Mouse (Mus musculus) heart, adult 8-10 months (tissue): ENCODE results near the gene Cfap46. TPM values are rescaled to one million over a fixed set of nuclear protein-coding genes. Genes with fewer than 3 reads are reported as not detected.
"Not testable (repeated sequence)": the region's sequence is repeated elsewhere in the genome, so short reads cannot be mapped to it uniquely, and the experiment has no call there.

Experiments used
- DNase-seq: peaks from one replicate; pipeline ENCODE4 v3.0.0; 2022; ENCODE audit warnings: low spot score
- total RNA-seq, 4 experiments: library from RNA; stranded (reverse); gene quantifications; 2 replicates each; pipeline ENCODE4 v1.2.4; 2022

Gene Cfap46
- total RNA-seq, 4 experiments from 2014 or later, result 0.13 to 0.16 (median 0.16) TPM; not detected in 1

DNA sequence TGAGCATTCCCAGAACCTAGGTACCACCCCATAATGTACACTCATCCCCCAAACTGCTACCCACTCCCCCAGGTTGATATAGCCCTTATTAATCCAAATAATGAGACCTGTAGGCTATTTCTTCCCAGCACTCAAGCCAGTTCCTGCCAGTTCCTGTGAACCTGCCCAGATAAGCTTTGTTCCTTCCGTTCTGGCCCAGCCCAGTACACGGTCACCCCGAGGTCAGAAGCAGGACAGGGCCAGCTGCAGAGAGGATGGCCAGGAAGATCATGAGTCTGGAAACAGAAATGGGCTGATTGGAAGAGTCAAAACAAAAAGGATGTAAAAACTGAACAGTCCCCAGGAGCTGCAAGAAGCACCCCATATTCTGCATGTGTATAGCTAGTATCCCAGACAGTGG lies 20.3 kb downstream of the Cfap46 start:
- peak; percentile 7 for DNase-seq

GRCm38 (mm10) chr7:139659901-139660300 lies 23.7 kb downstream of the Cfap46 start:
- not testable (repeated sequence) for DNase-seq

- no peak for DNase-seq
These were observed 33.9 kb downstream of the Cfap46 start for GRCm38 (mm10) chr7:139649698-139650097.

- DNase-seq, result peak; percentile 89
These were observed 35.4 kb downstream of the Cfap46 start for GRCm38 (mm10) chr7:139648107-139648824.

DNA sequence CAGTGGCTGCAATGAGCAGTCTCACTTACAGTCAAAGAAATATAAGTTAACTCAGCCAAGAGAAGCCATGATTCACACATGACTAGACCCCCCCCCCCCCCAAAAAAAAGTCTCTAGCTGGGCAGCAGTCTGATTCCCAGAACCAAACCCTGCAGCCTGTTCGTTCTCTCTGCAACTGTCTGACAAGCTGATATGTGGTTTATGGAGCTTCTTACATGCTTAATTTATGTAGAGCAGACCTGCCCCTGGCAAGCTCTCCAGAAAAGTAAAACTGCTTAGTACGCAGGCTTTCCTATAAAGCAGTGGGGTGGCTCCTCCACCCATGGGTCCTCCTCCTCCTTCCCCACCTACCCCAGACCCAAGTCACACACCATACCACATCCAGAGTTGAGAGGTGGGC lies 50.2 kb downstream of the Cfap46 start:
- DNase-seq, result no peak

DNA sequence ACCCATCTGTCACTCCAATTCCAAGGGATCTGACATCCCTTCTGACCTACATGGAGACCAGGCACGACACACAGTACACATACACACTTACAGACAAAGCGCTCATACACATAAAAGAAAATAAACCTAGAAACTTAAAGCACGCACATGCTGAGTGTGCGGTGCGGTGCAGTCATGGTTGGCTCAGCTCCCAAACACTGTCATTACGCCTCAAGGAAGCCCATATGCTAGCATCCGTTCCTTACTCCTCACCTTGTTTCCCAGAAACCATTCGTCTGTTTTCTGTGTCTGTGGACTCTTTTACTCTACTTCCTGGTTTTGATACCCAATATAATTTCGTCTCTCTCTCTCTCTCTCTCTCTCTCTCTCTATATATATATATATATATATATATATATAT lies 58.5 kb downstream of the Cfap46 start:
- no peak for DNase-seq

GRCm38 (mm10) chr7:139622568-139622967 lies 61.0 kb downstream of the Cfap46 start:
- DNase-seq, result no peak

GRCm38 (mm10) chr7:139615767-139616766 lies 67.5 kb downstream of the Cfap46 start:
- DNase-seq, result peak; percentile 47

- DNase-seq, result no peak
These were observed 73.3 kb downstream of the Cfap46 start for GRCm38 (mm10) chr7:139610328-139610727.

DNA sequence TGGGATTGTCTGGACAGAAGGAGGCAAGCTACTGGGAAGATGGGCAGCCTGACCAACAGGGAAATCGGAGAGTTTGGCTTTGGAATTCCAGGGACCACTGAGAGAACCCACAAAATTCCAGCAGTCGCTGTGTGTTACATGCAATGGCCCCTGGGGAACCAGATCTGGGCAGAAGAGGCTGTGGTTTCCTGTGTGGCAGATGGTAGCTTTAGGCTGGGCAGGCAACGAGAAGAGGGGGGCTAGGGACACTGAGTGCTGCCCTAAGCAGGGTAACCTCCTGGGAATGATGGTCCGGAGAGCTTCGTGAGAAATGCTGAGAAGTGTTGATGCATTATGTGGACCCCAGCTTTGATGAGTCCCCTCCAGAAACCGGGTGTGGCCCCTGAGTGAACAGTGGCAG lies 87.8 kb downstream of the Cfap46 start:
- DNase-seq, result no peak

GRCm38 (mm10) chr7:139595311-139595710 lies 88.3 kb downstream of the Cfap46 start:
- no peak for DNase-seq

DNA sequence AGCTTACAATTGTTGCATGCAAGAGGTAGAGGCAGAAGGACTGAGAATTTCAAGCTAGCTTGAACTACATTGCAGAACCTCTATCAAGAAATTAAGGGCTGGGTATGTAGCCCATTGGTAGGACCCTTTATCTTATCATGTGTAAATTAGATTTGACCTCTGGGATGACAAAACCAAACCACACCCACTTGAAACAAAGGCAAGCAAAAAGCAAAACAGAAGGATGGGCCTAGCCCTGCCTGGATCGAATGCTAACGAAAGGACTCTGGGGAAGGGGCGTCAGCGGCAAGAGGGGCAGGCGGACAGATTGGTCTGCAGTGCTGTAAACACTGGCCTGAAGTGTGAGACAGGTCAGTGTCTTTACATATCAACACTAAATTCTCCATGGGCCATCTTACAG lies 92.3 kb downstream of the Cfap46 start:
- DNase-seq, result no peak

DNA sequence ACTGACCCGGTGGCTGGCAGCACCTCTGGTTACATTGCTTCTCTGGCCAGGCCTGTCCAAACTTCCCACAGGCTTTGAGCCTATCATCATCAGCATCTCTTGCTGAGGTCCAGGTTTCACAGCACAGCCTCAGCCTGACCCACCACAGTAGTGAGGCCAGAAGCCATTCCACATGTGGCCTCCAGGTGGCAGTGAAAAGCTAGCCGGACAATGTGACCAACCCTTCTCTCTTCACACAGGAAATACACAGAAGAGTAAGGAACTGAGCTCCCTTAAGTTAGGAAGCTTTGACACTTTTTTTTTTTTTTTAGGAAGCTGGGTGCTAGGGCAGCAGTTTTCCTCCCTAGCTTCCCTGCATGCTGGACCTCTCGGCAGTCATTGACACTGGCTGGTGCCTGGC lies 93.3 kb downstream of the Cfap46 start:
- no peak for DNase-seq

DNA sequence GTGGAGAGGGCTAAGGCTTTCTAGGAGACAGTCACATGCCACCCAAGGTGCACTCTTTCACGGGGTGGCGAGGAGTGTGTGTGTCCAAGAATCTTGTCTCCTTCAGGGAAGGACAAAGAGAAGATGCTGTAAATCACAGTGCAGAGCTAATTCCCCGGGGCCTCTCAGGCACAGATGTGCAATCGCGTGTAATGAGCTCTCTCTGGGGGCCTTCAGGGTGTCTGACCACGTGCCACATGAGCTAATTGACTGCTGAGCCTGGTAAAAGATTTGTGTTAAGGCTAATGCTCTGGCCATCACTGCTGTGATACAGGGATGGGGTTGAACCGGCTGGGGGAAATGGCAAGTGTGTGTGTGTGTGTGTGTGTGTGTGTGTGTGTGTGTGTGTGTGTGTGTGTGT lies 95.7 kb downstream of the Cfap46 start:
- no peak for DNase-seq

DNA sequence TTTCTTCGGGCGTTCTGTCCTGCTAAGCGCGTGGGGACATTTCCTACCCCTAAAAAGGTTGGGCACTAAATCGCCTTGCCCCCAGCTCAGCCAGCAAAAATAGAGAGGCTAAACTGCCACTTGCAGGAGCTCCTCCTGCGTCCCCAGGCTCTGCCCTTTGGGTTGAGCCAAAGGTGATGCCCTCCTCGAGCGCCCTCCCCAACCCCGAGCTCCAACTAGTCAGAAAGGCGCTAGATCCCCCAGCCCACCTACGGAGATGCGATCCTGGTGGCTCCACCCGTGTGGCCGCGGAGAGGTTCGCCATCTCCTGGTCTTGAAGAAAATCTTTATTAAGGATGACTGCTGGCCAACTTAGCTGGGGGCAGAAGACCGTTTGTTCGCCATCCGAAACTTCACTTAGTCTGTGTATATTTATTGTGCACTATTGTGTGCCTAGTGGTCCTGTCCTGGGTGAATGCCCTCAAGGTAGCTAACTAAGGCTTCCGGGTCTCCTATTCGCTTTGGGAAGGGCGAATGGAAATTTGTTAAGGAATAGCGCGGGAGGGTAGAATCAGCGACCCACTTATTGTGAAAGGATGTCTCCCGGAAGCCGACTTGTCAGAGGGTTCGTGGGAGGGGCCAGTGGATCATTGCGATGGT lies 98.3 kb downstream of the Cfap46 start:
- no peak for DNase-seq

DNA sequence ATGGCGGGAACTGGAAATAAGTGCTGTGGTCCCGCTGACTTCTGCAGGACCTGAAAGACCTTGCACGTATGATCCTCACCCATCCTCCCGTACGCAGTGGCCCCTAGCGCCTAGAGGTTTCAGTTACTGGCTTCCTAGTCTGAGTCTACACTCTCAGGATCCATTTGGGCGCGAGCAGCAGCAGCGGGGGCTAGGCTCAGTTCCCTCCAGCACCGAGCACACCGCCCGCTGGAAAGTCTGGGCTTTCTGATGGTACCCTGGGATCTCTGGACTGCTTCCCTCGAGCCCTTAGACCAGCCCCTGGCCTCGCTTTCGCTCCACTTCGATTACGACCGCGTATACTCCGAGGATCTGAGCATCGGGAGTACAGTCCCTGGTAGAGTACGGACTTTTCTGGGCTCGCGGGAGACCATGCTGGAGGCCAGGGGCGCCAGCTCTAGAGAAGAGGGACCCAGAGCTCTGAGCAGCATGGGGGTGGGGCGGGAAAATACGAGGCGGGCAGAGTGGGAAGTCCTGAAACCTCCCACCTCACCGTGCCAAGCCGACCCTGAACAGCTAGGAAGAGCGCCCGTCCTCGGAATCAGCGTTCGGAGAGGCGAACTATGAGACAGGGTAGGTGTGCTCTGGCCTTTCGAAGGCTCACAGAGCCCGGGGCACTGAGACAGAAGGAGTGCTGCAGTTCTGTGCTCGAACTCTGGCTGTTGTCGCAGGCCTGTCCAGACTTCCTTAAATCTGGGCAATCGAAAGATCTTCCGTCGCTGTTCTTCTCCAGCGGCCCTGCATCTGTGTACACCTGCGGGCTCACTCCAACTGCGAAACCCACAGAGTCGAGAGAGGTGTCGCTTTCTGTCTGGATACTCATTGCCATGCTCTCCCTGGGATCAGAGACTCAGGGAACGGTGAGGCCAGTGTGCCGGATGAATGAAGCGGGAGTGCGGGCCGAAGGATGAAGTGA lies 99.1 kb downstream of the Cfap46 start:
- DNase-seq, result no peak

- DNase-seq, result no peak
These were observed 100.4 kb downstream of the Cfap46 start for GRCm38 (mm10) chr7:139583094-139583737.

GRCm38 (mm10) chr7:139582595-139582994 lies 101.0 kb downstream of the Cfap46 start, which contains the start of gene Nkx6-2:
Gene Nkx6-2, minus strand, starts transcription at chr7:139582797.
- peak; percentile 8 for DNase-seq

- no peak for DNase-seq
These were observed 101.6 kb downstream of the Cfap46 start for GRCm38 (mm10) chr7:139581801-139582571.
